Mouse (Mus musculus) cerebellum, adult 9-10 months (tissue): Measurements from ENCODE around the gene Cnmd.

Source experiments
- DNase-seq: peaks from one replicate; pipeline ENCODE4 v3.0.0; 2022

Gene Cnmd

GRCm38 (mm10) chr14:79662001-79662400 lies at the start of gene Cnmd:
Gene Cnmd, minus strand, starts transcription at chr14:79662170.
- DNase-seq = no peak

- no peak for DNase-seq
These were observed 49.3 kb upstream of the Cnmd start for GRCm38 (mm10) chr14:79711301-79711700.

GRCm38 (mm10) chr14:79703523-79704172 lies 41.7 kb upstream of the Cnmd start:
- no peak for DNase-seq

- no peak for DNase-seq
These were observed 39.6 kb upstream of the Cnmd start for GRCm38 (mm10) chr14:79701606-79702005.

- no peak for DNase-seq
These were observed 39.1 kb upstream of the Cnmd start for GRCm38 (mm10) chr14:79701054-79701453.

GRCm38 (mm10) chr14:79699381-79699780 lies 37.4 kb upstream of the Cnmd start:
- DNase-seq = no peak

GRCm38 (mm10) chr14:79690068-79690844 lies 28.3 kb upstream of the Cnmd start:
- no peak for DNase-seq

- no peak for DNase-seq
These were observed 18.7 kb upstream of the Cnmd start for GRCm38 (mm10) chr14:79680652-79681051.

- DNase-seq = peak; percentile 15
These were observed 16.1 kb upstream of the Cnmd start for GRCm38 (mm10) chr14:79677891-79678687.

GRCm38 (mm10) chr14:79677108-79677753 lies 15.3 kb upstream of the Cnmd start:
- DNase-seq = no peak

GRCm38 (mm10) chr14:79673083-79674013 lies 11.4 kb upstream of the Cnmd start:
- no peak for DNase-seq

- DNase-seq = no peak
These were observed 10.6 kb upstream of the Cnmd start for GRCm38 (mm10) chr14:79672567-79672966.

- DNase-seq = no peak
These were observed 9.0 kb upstream of the Cnmd start for GRCm38 (mm10) chr14:79671008-79671407.

GRCm38 (mm10) chr14:79661005-79661917 lies 709 bp downstream of the Cnmd start:
- peak; percentile 19 for DNase-seq

- DNase-seq = no peak
These were observed 1.5 kb downstream of the Cnmd start for GRCm38 (mm10) chr14:79660467-79660866.

- DNase-seq = no peak
These were observed 3.0 kb downstream of the Cnmd start for GRCm38 (mm10) chr14:79658748-79659508.

- peak; percentile 29 for DNase-seq
These were observed 3.7 kb downstream of the Cnmd start for GRCm38 (mm10) chr14:79658286-79658685.

GRCm38 (mm10) chr14:79652654-79653053 lies 9.3 kb downstream of the Cnmd start:
- no peak for DNase-seq

GRCm38 (mm10) chr14:79649680-79650079 lies 12.3 kb downstream of the Cnmd start:
- no peak for DNase-seq

GRCm38 (mm10) chr14:79645378-79645777 lies 16.6 kb downstream of the Cnmd start:
- no peak for DNase-seq
